Mouse (Mus musculus) lung, embryonic 14.5 days (tissue): ENCODE data around the gene Dnajc5. TPM values are rescaled to one million over a fixed set of nuclear protein-coding genes. Genes with fewer than 3 reads are reported as not detected.
A peak's percentile ranks its signal among the peaks of the same experiment; 100 is the strongest.

Experiments
- ATAC-seq: fragments of 200-750 bp; cut with Nextera tagmentation; 2 replicates; pipeline ENCODE4 v1.8.0; 2017; ENCODE audit warnings: mild to moderate bottlenecking, moderate TSS enrichment, moderate library complexity; ENCODE audit not compliant: insufficient read depth
- DNase-seq: peaks from one replicate; pipeline ENCODE4 v3.0.0-alpha.2; 2015
- H3K27ac ChIP-seq: fragments of 300-500 bp; sonication (generic); 2 replicates; pipeline ENCODE4 v1.5.1; 2014; ENCODE audit warnings: low read depth, mild to moderate bottlenecking, moderate library complexity
- H3K27me3 ChIP-seq: fragments of 300-500 bp; sonication (generic); 2 replicates; pipeline ENCODE4 v1.6.1; 2014; ENCODE audit warnings: low read length, control low read depth; ENCODE audit not compliant: insufficient read depth
- H3K36me3 ChIP-seq: fragments of 300-500 bp; sonication (generic); 2 replicates; pipeline ENCODE4 v1.6.1; 2014; ENCODE audit warnings: control low read depth; ENCODE audit not compliant: insufficient read depth
- H3K4me1 ChIP-seq: fragments of 300-500 bp; sonication (generic); 2 replicates; pipeline ENCODE4 v1.6.1; 2014; ENCODE audit warnings: antibody characterized with exemption, control low read depth; ENCODE audit not compliant: insufficient read depth
- H3K4me2 ChIP-seq: fragments of 300-500 bp; sonication (generic); 2 replicates; pipeline ENCODE4 v1.6.1; 2014; ENCODE audit warnings: mild to moderate bottlenecking
- H3K4me3 ChIP-seq: fragments of 300-500 bp; sonication (generic); 2 replicates; pipeline ENCODE4 v1.5.1; 2014; ENCODE audit warnings: low read depth, low read length
- H3K9ac ChIP-seq: fragments of 300-500 bp; sonication (generic); 2 replicates; pipeline ENCODE4 v1.6.1; 2014
- H3K9me3 ChIP-seq: fragments of 300-500 bp; sonication (generic); 2 replicates; pipeline ENCODE4 v1.6.1; 2016; ENCODE audit warnings: low read depth, low read length, control low read depth
- CTCF ChIP-seq: IDR thresholded peaks from 2 replicates; pipeline ENCODE4 v1.5.1; 2016; ENCODE audit warnings: antibody characterized with exemption, low read depth
- WGBS: fragments of 180-500 bp; shearing (Covaris S2); extraction: QIAGEN DNeasy Blood & Tissue Kit; methylation state at CpG from one replicate; pipeline ENCODE4 v1.1.7; 2014; 5-methylcytosine and 5-hydroxymethylcytosine counted together
- polyA plus RNA-seq: library from polyadenylated mRNA; unstranded; fragments of >200 nt; fragmentation: Nextera tagmentation; extraction: Ambion mirVana; gene quantifications from 2 replicates; pipeline ENCODE4 v1.2.1, GENCODE M21; 2014

Gene Dnajc5
- polyA plus RNA-seq, 1 experiment from 2014 or later = 81.3 TPM

DNA sequence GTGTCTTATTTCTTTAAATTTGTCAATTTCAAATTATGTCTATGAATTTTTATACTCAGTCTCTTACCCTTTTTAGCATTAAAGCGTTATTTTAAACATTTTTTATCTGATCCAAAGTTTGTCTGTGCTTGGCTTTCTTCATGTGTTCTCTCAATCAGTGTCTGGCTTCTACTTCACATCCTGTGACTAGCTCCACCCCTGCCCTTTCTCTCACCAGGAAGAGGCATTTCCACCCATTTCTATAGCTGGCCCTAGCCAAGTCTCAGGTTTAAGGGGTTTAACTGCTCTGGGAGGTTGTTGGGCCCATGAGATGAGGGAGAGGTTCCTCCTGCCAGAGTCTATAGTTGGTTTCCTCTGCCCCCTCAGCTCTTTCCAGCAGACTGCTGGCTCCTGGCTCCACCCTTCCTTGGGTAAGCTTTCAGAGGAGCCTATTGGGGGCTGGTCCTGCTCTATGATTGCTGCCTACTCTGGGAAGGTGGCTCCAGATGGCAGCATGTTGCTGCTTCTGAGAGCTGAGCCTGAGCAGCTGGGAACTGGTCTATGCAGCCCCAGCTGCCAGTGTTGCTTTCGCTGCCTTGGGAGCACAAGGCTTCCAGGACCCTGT lies 17.3 kb downstream of the Dnajc5 start:
- no peak overlapping the region for H3K4me3 ChIP-seq
- H3K9me3 ChIP-seq = no peaks in the 10 kb centered on the region
- H3K4me2 ChIP-seq = no peak overlapping the region
- H3K27me3 ChIP-seq = no peaks in the 10 kb centered on the region
- TF ChIP-seq CTCF = no peak
- no peak overlapping the region; the same call in 1 of the 2 replicates for H3K9ac ChIP-seq
- no peaks in the 10 kb centered on the region for H3K4me1 ChIP-seq
- WGBS = 75% methylated on average over 2 of the region's 2 CpGs
- peaks cover 16% of the 10 kb centered on the region; the same call in 1 of the 2 replicates for H3K36me3 ChIP-seq
- 0 out of 2 replicates have a peak overlapping the region, but pooled peaks have one; percentile 1 for H3K27ac ChIP-seq
- ATAC-seq (peak; percentile 52; the same call in 1 of the 2 replicates), DNase-seq (peak; percentile 30)

DNA sequence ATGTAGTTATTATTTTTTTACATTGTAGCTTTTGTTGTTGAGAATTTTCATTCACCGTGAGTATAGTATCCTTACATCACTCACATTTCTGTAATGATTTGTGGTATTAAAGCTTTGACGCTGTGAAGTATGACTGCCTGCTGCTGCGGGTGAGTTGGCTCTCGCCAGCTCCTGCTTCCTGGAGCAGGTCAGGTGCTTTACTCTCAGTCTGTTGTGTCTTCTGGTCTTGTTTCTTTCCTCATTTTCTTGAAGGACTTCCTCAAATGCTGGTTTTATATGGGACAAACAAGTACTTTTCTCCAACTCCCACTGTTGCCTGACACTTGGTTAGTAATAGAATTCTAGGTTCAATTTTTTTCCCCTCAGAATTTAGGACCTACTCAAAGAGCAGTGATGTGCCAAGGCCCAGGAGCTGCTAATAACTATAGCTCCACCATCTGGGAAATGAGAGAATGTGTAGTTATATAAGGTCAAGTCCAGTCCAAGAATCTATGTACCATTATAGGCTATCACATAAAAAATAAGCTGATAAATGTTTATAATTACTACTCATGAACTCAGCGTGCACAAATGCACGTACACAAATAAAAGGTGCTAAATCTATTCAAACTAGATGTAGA lies 21.6 kb downstream of the Dnajc5 start:
- H3K27ac ChIP-seq = no peak overlapping the region
- no peak for ATAC-seq

DNA sequence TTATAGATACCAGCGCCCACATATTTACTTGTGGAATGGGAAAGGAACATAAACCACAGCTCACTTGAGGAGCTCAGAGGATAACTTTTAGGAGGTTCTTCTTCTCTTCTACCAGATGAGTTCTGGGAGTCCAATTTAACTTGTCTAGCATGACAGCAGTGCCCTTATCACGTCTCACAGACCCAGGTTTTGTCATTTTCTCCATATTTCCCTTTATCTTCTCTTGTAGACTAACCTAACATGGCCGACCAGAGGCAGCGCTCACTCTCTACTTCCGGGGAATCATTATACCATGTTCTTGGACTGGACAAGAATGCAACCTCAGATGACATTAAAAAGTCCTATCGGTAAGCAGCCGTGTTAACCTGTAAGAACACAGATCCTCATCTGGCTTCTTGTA lies 25.9 kb downstream of the Dnajc5 start:
- no peaks in the 10 kb centered on the region for H3K4me1 ChIP-seq
- 93% methylated on average over 7 of the region's 7 CpGs for WGBS
- H3K27ac ChIP-seq = no peak overlapping the region
- no peak for ATAC-seq
- peaks cover 59% of the 10 kb centered on the region for H3K36me3 ChIP-seq
- no peak overlapping the region for H3K4me2 ChIP-seq
- no peak overlapping the region for H3K9ac ChIP-seq
- H3K4me3 ChIP-seq = no peak overlapping the region
- H3K9me3 ChIP-seq = no peaks in the 10 kb centered on the region
- DNase-seq = no peak
- H3K27me3 ChIP-seq = no peaks in the 10 kb centered on the region
- TF ChIP-seq CTCF = no peak

More for the DNA sequence above, 21.6 kb downstream of the Dnajc5 start:
- DNase-seq = no peak
- no peaks in the 10 kb centered on the region for H3K9me3 ChIP-seq
- H3K36me3 ChIP-seq = peaks cover 23% of the 10 kb centered on the region
- TF ChIP-seq CTCF = no peak
- 87% methylated on average over 6 of the region's 6 CpGs for WGBS
- H3K4me2 ChIP-seq = no peak overlapping the region
- H3K9ac ChIP-seq = no peak overlapping the region
- H3K27me3 ChIP-seq = no peaks in the 10 kb centered on the region
- H3K4me3 ChIP-seq = no peak overlapping the region
- H3K4me1 ChIP-seq = no peaks in the 10 kb centered on the region

DNA sequence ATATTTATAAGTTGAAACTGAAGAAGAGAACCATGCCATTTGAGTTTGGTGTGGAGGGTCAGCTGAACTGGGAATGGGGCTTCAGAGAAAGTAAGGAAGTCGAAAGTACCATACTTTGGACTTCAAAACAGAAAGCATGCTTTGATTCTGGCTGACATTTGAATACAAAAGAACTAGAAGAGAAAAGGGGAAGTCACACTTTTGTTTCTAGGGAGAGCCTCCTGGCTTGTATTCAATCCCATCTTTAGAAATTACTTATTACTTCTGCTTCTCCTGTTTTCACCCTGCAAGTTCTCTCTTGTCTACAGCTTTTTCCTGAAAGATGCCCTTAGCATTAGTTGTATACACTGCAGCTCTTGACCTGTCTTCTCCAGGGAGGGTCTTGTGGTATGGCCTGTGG lies 27.9 kb downstream of the Dnajc5 start:
- Histone ChIP-seq H3K4me1 (no peaks in the 10 kb centered on the region), H3K4me2 (no peak overlapping the region), H3K27ac (no peak overlapping the region), H3K27me3 (no peaks in the 10 kb centered on the region), H3K9me3 (no peaks in the 10 kb centered on the region), H3K4me3 (no peak overlapping the region), H3K9ac (no peak overlapping the region), H3K36me3 (peaks cover 70% of the 10 kb centered on the region)
- TF ChIP-seq CTCF = no peak
- 81% methylated on average over 1 of the region's 1 CpGs for WGBS
- ATAC-seq (no peak), DNase-seq (no peak)

DNA sequence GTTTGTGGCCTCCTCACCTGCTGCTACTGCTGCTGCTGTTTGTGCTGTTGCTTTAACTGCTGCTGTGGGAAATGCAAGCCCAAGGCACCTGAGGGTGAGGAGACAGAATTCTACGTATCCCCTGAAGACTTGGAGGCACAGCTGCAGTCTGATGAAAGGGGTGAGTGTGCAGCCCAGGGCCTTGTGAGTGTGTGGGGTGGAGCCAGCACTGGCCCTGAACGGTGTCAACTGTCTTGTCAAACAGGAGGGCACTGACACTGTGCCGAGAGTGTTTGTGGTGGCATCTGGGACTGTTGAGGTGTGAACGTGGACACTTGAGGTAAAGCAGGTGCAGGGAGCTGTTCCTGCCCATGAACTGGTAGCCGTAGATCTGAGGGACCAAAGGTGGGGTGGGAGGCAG lies 28.4 kb downstream of the Dnajc5 start:
- H3K4me3 ChIP-seq = no peak overlapping the region
- no peaks in the 10 kb centered on the region for H3K27me3 ChIP-seq
- no peak overlapping the region for H3K9ac ChIP-seq
- ATAC-seq (no peak), DNase-seq (no peak)
- TF ChIP-seq CTCF = no peak
- H3K4me1 ChIP-seq = no peaks in the 10 kb centered on the region
- H3K27ac ChIP-seq = no peak overlapping the region
- no peaks in the 10 kb centered on the region for H3K9me3 ChIP-seq
- no peak overlapping the region for H3K4me2 ChIP-seq
- WGBS = 84% methylated on average over 5 of the region's 5 CpGs
- H3K36me3 ChIP-seq = peaks cover 70% of the 10 kb centered on the region

DNA sequence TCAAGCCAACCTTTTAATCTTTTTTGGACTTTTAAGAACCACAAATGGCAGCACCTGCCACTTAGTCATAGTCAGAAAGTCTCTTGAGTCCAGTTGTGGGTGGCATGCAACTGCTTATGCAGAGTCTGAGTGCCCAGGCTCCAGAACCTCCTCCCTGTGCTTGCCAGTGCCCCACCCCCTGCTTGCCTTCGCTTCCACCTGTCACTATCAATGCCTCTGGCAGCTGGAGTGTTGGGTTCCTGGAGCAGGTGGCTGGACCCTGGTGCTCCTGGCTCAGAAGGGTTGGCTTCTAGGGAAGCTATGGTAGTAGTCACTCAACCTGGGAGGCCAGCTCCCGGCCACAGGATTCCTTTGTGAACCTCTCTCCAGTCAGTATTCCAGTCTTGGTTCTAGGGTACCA lies 29.9 kb downstream of the Dnajc5 start:
- TF ChIP-seq CTCF = no peak
- Histone ChIP-seq H3K4me1 (no peaks in the 10 kb centered on the region), H3K9me3 (no peaks in the 10 kb centered on the region), H3K27ac (no peak overlapping the region), H3K9ac (no peak overlapping the region), H3K4me2 (no peak overlapping the region), H3K27me3 (no peaks in the 10 kb centered on the region), H3K4me3 (no peak overlapping the region), H3K36me3 (peaks cover 73% of the 10 kb centered on the region)
- ATAC-seq = no peak
- no peak for DNase-seq
- WGBS = 92% methylated on average over 2 of the region's 2 CpGs

DNA sequence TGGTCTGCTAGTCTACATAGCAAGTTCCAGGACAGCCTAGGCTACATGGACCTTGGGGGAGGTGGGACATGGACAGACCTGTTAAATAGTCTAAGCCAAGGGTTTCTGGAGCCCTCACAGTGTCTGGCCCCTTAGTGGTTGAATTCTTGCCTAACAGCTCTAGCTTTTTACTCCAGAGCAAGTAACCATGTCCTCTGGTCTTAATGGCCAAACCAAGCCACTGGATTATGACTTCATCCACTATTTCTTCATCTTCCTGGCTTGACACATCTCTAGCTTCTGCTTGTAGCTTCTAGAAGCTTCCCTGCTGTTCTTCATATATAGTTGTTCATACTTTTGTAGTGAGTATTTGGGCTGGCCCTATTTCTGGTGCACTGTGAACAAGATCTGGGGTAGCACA lies 33.5 kb downstream of the Dnajc5 start:
- H3K9ac ChIP-seq = no peak overlapping the region
- no peak overlapping the region for H3K4me2 ChIP-seq
- no peak for DNase-seq
- no peak for ATAC-seq
- H3K9me3 ChIP-seq = no peaks in the 10 kb centered on the region
- H3K4me3 ChIP-seq = no peak overlapping the region
- H3K27ac ChIP-seq = no peak overlapping the region
- no peaks in the 10 kb centered on the region for H3K27me3 ChIP-seq
- peaks cover 46% of the 10 kb centered on the region for H3K36me3 ChIP-seq
- no peaks in the 10 kb centered on the region for H3K4me1 ChIP-seq
- TF ChIP-seq CTCF = no peak
